Mouse (Mus musculus) C2C12 (cell line): ENCODE measurements around the gene Ovgp1. TPM values are rescaled to one million over a fixed set of nuclear protein-coding genes. Genes with fewer than 3 reads are reported as not detected.

ENCODE experiments used
- H3K27me3 ChIP-seq: one replicate; pipeline ENCODE4 v1.6.1; 2011; ENCODE audit not compliant: control insufficient read depth, insufficient read depth, insufficient read length
- H3K36me3 ChIP-seq: one replicate; pipeline ENCODE4 v1.6.1; 2011; ENCODE audit not compliant: control insufficient read depth, insufficient read depth
- H3K4me3 ChIP-seq: one replicate; pipeline ENCODE4 v1.5.1; 2011; ENCODE audit warnings: mild to moderate bottlenecking, control low read depth; ENCODE audit not compliant: poor library complexity, insufficient read depth, severe bottlenecking
- H3K79me2 ChIP-seq: one replicate; pipeline ENCODE4 v1.6.1; 2011; ENCODE audit not compliant: control insufficient read depth, insufficient read depth
- H3K79me3 ChIP-seq: one replicate; pipeline ENCODE4 v1.6.1; 2011; ENCODE audit warnings: low read depth, control low read depth
- H3ac ChIP-seq: one replicate; pipeline ENCODE3; 2011; ENCODE audit warnings: low read depth; ENCODE audit not compliant: control insufficient read depth, insufficient read length
- CEBPB ChIP-seq: IDR thresholded peaks from one replicate; pipeline ENCODE4 v1.6.1; 2011; ENCODE audit warnings: low read depth, mild to moderate bottlenecking, control low read depth, moderate library complexity
- CTCF ChIP-seq: IDR thresholded peaks from one replicate; pipeline ENCODE4 v1.5.1; 2011; ENCODE audit not compliant: control insufficient read depth, insufficient read depth, insufficient read length
- FOSL1 ChIP-seq: IDR thresholded peaks from one replicate; pipeline ENCODE4 v1.8.0; 2011; ENCODE audit warnings: mild to moderate bottlenecking, low read length; ENCODE audit not compliant: poor library complexity, insufficient read depth, severe bottlenecking
- MAX ChIP-seq: IDR thresholded peaks from one replicate; pipeline ENCODE4 v1.6.1; 2011; ENCODE audit warnings: mild to moderate bottlenecking, control low read depth
- MYOD1 ChIP-seq: IDR thresholded peaks from one replicate; pipeline ENCODE4 v1.6.1; 2011; ENCODE audit warnings: low read depth; ENCODE audit not compliant: control insufficient read depth, insufficient read length
- MYOG ChIP-seq: IDR thresholded peaks from one replicate; pipeline ENCODE4 v1.6.1; 2011; ENCODE audit not compliant: control insufficient read depth, insufficient read length; ENCODE audit errors: extremely low read depth
- USF1 ChIP-seq: IDR thresholded peaks from one replicate; pipeline ENCODE4 v1.6.1; 2011; ENCODE audit warnings: low read depth, mild to moderate bottlenecking, control low read depth, moderate library complexity
- long read RNA-seq, 2 experiments: library from polyadenylated mRNA; unstranded; transcript quantifications; one replicate each; pipeline ENCODE4 v2.0.0; 2019 to 2020
- polyA plus RNA-seq: library from polyadenylated mRNA; unstranded; fragments of >200 nt; fragmentation: generic; extraction: Trizol; gene quantifications from one replicate; pipeline ENCODE4 v1.2.1, GENCODE M21; 2012; ENCODE audit warnings: missing spikeins

The Ovgp1 gene
- 0.25 TPM for polyA plus RNA-seq
- long read RNA-seq, experiment 1 = 0 reads
- long read RNA-seq, experiment 2 = 0 reads

- Histone ChIP-seq H3ac (no peak within 1 kb of the TSS), H3K4me3 (no peak within 1 kb of the TSS), H3K79me2 (no peaks in the 10 kb centered on the region), H3K27me3 (no peaks in the 10 kb centered on the region), H3K79me3 (no peaks in the 10 kb centered on the region), H3K36me3 (peaks cover 22% of the 10 kb centered on the region)
- TF ChIP-seq FOSL1 (no peak), CEBPB (no peak), CTCF (no peak), MYOD1 (no peak), MYOG (no peak)
Observed at GRCm38 (mm10) chr3:105973411-105973810, at the start of gene Ovgp1. Gene Ovgp1 (plus strand): TSS chr3:105973711.

GRCm38 (mm10) chr3:105924616-105925015 is 48.9 kb upstream of the Ovgp1 start:
- no peaks in the 10 kb centered on the region for H3K79me3 ChIP-seq
- TF ChIP-seq CTCF (no peak), FOSL1 (no peak), CEBPB (no peak), MYOD1 (no peak), MAX (no peak), USF1 (no peak), MYOG (no peak)
- no peaks in the 10 kb centered on the region for H3K79me2 ChIP-seq
- H3K4me3 ChIP-seq = no peak overlapping the region
- no peaks in the 10 kb centered on the region for H3K27me3 ChIP-seq
- H3K36me3 ChIP-seq = no peaks in the 10 kb centered on the region
- no peak overlapping the region for H3ac ChIP-seq

- H3K79me2 ChIP-seq = no peaks in the 10 kb centered on the region
- no peak overlapping the region for H3K4me3 ChIP-seq
- TF ChIP-seq FOSL1 (no peak), MYOG (no peak), CEBPB (no peak), CTCF (no peak), MYOD1 (no peak), MAX (no peak), USF1 (no peak)
- H3ac ChIP-seq = no peak overlapping the region
- H3K79me3 ChIP-seq = no peaks in the 10 kb centered on the region
- no peaks in the 10 kb centered on the region for H3K27me3 ChIP-seq
- no peaks in the 10 kb centered on the region for H3K36me3 ChIP-seq
Observed at GRCm38 (mm10) chr3:105927561-105928194, 45.8 kb upstream of the Ovgp1 start.

- no peaks in the 10 kb centered on the region for H3K27me3 ChIP-seq
- no peak overlapping the region for H3ac ChIP-seq
- H3K4me3 ChIP-seq = no peak overlapping the region
- TF ChIP-seq MYOG (no peak), FOSL1 (no peak)
- H3K79me3 ChIP-seq = no peaks in the 10 kb centered on the region
- no peaks in the 10 kb centered on the region for H3K79me2 ChIP-seq
- H3K36me3 ChIP-seq = no peaks in the 10 kb centered on the region
Observed at GRCm38 (mm10) chr3:105928195-105928569, 45.3 kb upstream of the Ovgp1 start.

- TF ChIP-seq MAX (no peak), MYOD1 (no peak), CTCF (no peak)
- no peaks in the 10 kb centered on the region for H3K79me3 ChIP-seq
Observed at GRCm38 (mm10) chr3:105928781-105929180, 44.7 kb upstream of the Ovgp1 start.

GRCm38 (mm10) chr3:105929821-105930220 is 43.7 kb upstream of the Ovgp1 start:
- TF ChIP-seq MAX (no peak), CTCF (no peak), FOSL1 (no peak), MYOG (no peak), CEBPB (no peak), USF1 (no peak), MYOD1 (no peak)
- Histone ChIP-seq H3K27me3 (no peaks in the 10 kb centered on the region), H3ac (no peak overlapping the region), H3K36me3 (no peaks in the 10 kb centered on the region), H3K79me2 (no peaks in the 10 kb centered on the region), H3K4me3 (no peak overlapping the region), H3K79me3 (no peaks in the 10 kb centered on the region)

More at GRCm38 (mm10) chr3:105928781-105929180, 44.7 kb upstream of the Ovgp1 start:
- Histone ChIP-seq H3ac (no peak overlapping the region), H3K27me3 (no peaks in the 10 kb centered on the region), H3K4me3 (no peak overlapping the region), H3K36me3 (no peaks in the 10 kb centered on the region), H3K79me2 (no peaks in the 10 kb centered on the region)
